Mouse (Mus musculus) intestine, embryonic 16.5 days (tissue): ENCODE results near the gene Radil. TPM values are rescaled to one million over a fixed set of nuclear protein-coding genes. Genes with fewer than 3 reads are reported as not detected.

ENCODE experiments used
- ATAC-seq: fragments of 200-750 bp; cut with Nextera tagmentation; 2 replicates; pipeline ENCODE4 v1.8.0; 2017; ENCODE audit warnings: moderate TSS enrichment, moderate library complexity
- H3K27ac ChIP-seq: fragments of 300-500 bp; sonication (generic); 2 replicates; pipeline ENCODE4 v1.5.1; 2014; ENCODE audit warnings: mild to moderate bottlenecking, low read length
- H3K27me3 ChIP-seq: fragments of 300-500 bp; sonication (generic); replicated peaks from 2 replicates; pipeline ENCODE4 v1.6.1; 2014; ENCODE audit warnings: low read length, control low read depth, mixed read lengths; ENCODE audit not compliant: control insufficient read depth, insufficient read depth
- H3K36me3 ChIP-seq: fragments of 300-500 bp; sonication (generic); 2 replicates; pipeline ENCODE4 v1.6.1; 2014; ENCODE audit warnings: low read length, control low read depth; ENCODE audit not compliant: control insufficient read depth, insufficient read depth
- H3K4me1 ChIP-seq: fragments of 300-500 bp; sonication (generic); 2 replicates; pipeline ENCODE4 v1.6.1; 2014; ENCODE audit warnings: low read length, control low read depth, mixed read lengths; ENCODE audit not compliant: control insufficient read depth, insufficient read depth
- H3K4me2 ChIP-seq: fragments of 300-500 bp; sonication (generic); 2 replicates; pipeline ENCODE4 v1.6.1; 2014; ENCODE audit warnings: low read depth, low read length, control low read depth
- H3K4me3 ChIP-seq: fragments of 300-500 bp; sonication (generic); 2 replicates; pipeline ENCODE4 v1.5.1; 2014; ENCODE audit warnings: mild to moderate bottlenecking, low read length
- H3K9ac ChIP-seq: fragments of 300-500 bp; sonication (generic); 2 replicates; pipeline ENCODE4 v1.6.1; 2014; ENCODE audit warnings: low read depth, low read length
- H3K9me3 ChIP-seq: fragments of 300-500 bp; sonication (generic); 2 replicates; pipeline ENCODE4 v1.6.1; 2016; ENCODE audit warnings: low read length, control low read depth; ENCODE audit not compliant: control insufficient read depth
- WGBS: fragments of 180-500 bp; shearing (Covaris S2); extraction: QIAGEN DNeasy Blood & Tissue Kit; methylation state at CpG from one replicate; pipeline ENCODE4 v1.1.7; 2014; 5-methylcytosine and 5-hydroxymethylcytosine counted together
- polyA plus RNA-seq: library from polyadenylated mRNA; unstranded; fragments of >200 nt; fragmentation: Nextera tagmentation; extraction: Ambion mirVana; gene quantifications from 2 replicates; pipeline ENCODE4 v1.2.1, GENCODE M21; 2015

Gene Radil
- polyA plus RNA-seq, 1 experiment from 2014 or later, result 1.6 TPM

DNA sequence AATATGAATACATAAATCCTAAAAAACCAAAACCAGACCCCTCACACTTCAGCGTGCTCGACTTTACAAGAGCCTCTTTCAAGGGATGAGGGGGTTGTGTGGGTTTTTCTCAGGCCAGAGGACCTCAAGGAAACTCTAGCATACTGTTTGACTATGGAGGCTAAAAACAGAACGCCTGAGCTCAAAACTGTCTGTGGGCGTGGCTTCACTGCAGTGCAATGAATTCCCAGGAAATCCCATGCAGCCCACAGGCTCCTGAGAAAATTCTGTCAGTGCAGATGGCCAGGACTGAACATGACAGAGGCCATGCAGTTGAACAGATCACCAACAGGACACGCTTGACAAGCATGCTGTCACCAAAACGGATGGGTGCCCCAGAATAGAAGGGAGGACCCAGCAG, 31.9 kb downstream of the Radil start:
- Histone ChIP-seq H3K4me3 (no peak overlapping the region), H3K27me3 (no peaks in the 10 kb centered on the region), H3K4me2 (no peak overlapping the region), H3K4me1 (no peaks in the 10 kb centered on the region), H3K27ac (no peak overlapping the region), H3K9me3 (no peaks in the 10 kb centered on the region), H3K9ac (no peak overlapping the region), H3K36me3 (no peaks in the 10 kb centered on the region)
- WGBS, result 44% methylated on average over 6 of the region's 6 CpGs
- no peak for ATAC-seq

DNA sequence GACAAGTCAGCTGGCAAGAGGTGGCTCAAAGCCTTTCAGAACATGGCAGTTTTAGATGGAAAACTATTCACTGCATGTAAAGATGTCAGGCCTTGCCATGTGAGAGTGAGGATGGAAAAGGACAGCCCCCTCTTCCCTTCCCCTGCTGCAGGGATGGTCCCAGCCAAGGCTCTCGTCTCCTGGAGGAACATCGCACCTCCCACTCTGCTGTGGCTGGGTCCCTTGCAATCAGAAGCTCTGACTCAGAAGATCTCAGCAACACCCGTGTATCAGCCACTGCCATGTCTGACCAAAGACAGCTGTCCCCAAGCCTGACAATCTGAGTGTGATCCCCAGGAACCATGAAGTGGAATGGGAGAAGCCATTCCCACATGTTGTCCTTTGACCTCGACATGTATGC, 38.8 kb downstream of the Radil start:
- H3K9me3 ChIP-seq, result no peaks in the 10 kb centered on the region
- no peak for ATAC-seq
- no peak overlapping the region for H3K4me2 ChIP-seq
- H3K27ac ChIP-seq, result no peak overlapping the region
- H3K4me3 ChIP-seq, result no peak overlapping the region
- peaks cover 10% of the 10 kb centered on the region for H3K4me1 ChIP-seq
- H3K9ac ChIP-seq, result no peak overlapping the region
- 74% methylated on average over 4 of the region's 4 CpGs for WGBS
- H3K36me3 ChIP-seq, result no peaks in the 10 kb centered on the region
- no peaks in the 10 kb centered on the region for H3K27me3 ChIP-seq

DNA sequence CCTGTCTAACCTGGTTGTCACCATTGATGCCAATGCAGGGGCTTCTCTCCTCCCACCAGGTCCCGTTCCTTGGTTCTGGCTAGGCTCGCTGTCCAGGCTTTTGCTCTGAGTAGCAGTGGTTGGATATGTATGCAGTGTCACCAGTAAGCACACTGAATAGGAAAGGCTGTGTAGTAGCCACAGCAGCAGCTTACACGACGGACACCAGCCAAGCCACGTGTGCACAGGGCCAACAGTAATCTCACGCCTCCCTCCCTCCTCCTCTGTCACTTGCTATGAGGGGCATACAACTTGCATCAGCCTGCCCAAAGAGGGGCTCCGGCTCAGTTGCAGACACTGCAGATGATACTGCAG, 40.9 kb downstream of the Radil start:
- Histone ChIP-seq H3K27me3 (no peaks in the 10 kb centered on the region), H3K4me3 (no peak overlapping the region), H3K4me2 (no peak overlapping the region), H3K36me3 (no peaks in the 10 kb centered on the region), H3K27ac (no peak overlapping the region), H3K9ac (no peak overlapping the region), H3K4me1 (peaks cover 10% of the 10 kb centered on the region), H3K9me3 (no peaks in the 10 kb centered on the region)
- 70% methylated on average over 7 of the region's 7 CpGs for WGBS
- ATAC-seq, result no peak

DNA sequence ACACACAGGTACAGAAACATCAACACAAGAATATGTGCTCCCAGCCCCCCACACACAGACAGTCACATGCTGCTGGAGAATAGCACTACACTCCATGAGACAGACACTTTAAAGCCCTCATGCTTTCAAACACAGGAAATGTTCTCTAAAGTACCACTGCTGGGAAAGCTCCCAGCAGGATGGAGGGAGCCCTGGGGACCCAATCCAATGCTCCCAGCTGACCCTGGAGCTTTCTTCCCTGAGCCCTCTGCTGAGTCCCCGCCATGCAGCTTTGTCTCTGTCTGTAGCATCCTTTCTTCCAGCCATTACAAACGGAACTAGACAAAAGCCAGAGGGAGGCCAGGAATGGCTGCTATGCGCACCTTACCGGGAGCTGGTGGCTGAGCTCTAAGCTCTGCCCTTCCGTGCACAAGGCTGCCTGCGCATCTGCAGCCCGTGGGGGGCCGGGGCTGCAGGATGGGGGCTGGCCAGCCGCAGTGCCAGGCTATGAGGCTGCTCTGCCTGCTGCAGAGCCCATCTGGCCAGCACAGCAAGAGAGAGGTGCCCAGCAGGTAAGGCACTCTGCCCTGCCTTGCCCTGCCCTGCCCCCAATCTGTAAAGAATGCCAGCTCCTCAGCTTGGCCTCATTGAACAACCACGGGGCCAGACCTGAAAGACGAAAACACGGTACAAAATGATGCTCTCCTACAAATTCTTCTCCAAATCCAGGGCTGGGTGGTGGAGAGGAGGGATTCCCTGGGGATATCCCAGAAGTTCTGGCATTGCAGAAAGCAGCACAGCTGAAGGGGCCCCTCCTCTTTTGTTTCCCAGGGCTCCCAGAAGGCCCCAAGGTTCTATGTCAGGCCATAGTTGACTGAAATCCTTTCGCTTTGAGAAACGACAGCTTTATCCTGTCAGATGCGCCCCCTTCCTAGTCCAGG, 41.5 kb downstream of the Radil start:
- Histone ChIP-seq H3K9ac (peak overlapping the region; percentile 46; the same call in 1 of the 2 replicates), H3K27me3 (no peaks in the 10 kb centered on the region), H3K27ac (0 out of 2 replicates have a peak overlapping the region, but pooled peaks have one; percentile 25), H3K36me3 (no peaks in the 10 kb centered on the region), H3K4me3 (no peak overlapping the region), H3K4me1 (peaks cover 10% of the 10 kb centered on the region), H3K4me2 (no peak overlapping the region), H3K9me3 (no peaks in the 10 kb centered on the region)
- ATAC-seq, result peak; percentile 38
- 30% methylated on average over 15 of the region's 15 CpGs for WGBS

DNA sequence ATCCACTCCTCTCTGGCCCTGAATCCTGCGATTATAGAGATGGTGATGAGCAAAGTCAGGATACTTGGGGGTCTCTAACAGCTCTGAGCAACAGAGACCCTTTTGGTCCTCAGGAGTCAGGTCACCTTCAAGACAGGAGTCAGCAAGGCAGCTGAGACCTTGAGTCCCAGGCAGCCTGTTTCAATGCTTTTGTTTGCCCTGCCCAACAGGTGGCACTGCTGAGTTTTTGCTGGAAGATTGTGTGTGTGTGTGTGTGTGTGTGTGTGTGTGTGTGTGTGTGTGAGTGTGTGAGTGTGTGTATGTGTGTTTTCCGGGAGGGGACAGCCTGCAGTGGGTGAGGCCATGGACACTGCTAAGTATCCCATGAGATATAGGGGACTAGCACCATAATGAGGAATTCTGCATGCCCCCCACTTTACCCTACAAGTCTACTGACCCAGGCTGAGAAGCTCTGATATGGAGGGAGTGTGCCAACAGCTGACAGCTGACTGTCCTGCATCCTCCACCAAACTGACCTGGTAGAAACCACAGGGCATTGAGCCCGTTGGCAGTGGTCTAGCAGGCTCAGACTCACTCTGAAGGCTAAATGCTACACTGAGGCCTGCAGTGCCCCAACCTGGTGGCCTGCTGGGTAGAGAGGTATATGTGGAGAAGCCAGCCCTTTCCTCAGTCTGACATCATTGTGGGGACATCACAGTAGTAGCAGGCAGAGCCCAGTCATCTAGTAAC, 45.0 kb downstream of the Radil start:
- Histone ChIP-seq H3K4me2 (no peak overlapping the region), H3K27ac (no peak overlapping the region), H3K36me3 (no peaks in the 10 kb centered on the region), H3K4me3 (no peak overlapping the region), H3K9me3 (no peaks in the 10 kb centered on the region), H3K9ac (no peak overlapping the region), H3K27me3 (no peaks in the 10 kb centered on the region), H3K4me1 (peaks cover 10% of the 10 kb centered on the region)
- 72% methylated on average over 3 of the region's 3 CpGs for WGBS
- ATAC-seq, result no peak

DNA sequence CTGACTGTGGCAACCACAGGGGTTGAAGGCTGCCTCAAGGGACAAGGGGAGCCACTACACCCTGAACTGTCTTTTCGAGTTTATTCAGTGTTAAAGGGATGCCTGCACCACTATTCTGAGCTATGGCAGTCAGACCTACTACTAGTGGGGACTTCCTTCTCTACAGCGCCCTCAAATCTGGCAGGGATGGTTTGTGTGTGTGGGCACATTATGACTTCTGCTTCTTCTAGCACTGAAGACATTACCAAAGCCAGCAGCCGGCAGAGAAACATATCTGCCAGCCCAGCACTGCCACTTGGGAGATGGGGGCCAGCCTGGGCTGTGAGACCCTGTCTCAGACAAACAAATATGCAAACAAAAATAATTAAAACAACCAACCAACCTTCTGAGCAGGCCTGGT, 46.7 kb downstream of the Radil start:
- ATAC-seq, result no peak
- Histone ChIP-seq H3K4me3 (no peak overlapping the region), H3K4me2 (no peak overlapping the region), H3K9me3 (no peaks in the 10 kb centered on the region), H3K9ac (no peak overlapping the region), H3K27me3 (no peaks in the 10 kb centered on the region), H3K27ac (no peak overlapping the region), H3K36me3 (no peaks in the 10 kb centered on the region), H3K4me1 (peaks cover 9% of the 10 kb centered on the region)
- WGBS, result 78% methylated on average over 3 of the region's 3 CpGs

DNA sequence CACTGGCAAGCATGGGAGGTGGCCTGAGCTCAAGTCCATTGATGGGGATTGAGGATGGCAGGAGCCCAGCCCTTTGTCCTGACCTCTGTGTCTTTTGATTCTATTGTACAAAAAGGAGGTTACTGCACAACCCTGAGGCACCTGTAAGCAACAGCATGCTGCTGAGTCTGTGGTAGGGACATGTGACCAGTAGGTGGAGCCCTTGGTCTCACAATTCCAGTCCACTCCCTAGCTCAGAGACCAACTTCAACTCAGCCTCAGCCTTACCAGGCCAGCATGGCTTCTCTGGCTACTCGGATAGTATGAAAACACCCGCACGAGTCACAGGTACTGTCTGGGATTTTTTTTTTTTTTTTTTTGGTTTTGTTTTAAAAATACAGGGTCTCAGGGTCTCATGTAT, 48.5 kb downstream of the Radil start:
- 3% methylated on average over 3 of the region's 3 CpGs for WGBS

DNA sequence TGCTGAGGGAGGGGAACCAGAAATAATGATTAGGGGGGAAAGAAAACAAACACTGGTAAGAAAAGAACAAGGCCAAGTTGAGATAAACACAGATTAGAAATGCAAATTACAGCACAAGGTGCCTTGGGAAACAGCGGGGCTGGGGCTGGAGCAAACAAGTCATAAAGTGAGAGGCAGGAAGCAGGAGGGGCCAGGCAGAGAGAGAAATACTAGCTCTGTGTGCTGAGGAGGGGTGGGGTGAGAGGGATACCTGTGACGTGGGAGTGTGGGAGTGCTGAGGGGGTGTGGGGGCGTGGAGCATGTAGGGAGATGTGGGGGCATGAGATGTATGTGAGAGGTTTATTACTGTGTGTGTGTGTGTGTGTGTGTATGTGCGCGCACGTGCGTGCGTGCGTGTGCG, 50.0 kb downstream of the Radil start:
- Histone ChIP-seq H3K9ac (no peak overlapping the region), H3K4me3 (no peak overlapping the region), H3K27ac (no peak overlapping the region), H3K27me3 (no peaks in the 10 kb centered on the region), H3K4me2 (no peak overlapping the region), H3K9me3 (no peaks in the 10 kb centered on the region), H3K4me1 (peaks cover 6% of the 10 kb centered on the region; the same call in 1 of the 2 replicates), H3K36me3 (no peaks in the 10 kb centered on the region)
- WGBS, result 64% methylated on average over 10 of the region's 10 CpGs
- ATAC-seq, result peak; percentile 62

More for the DNA sequence above, 48.5 kb downstream of the Radil start:
- H3K27ac ChIP-seq, result no peak overlapping the region
- peaks cover 6% of the 10 kb centered on the region; the same call in 1 of the 2 replicates for H3K4me1 ChIP-seq
- no peaks in the 10 kb centered on the region for H3K9me3 ChIP-seq
- ATAC-seq, result peak; percentile 88
- no peak overlapping the region for H3K4me2 ChIP-seq
- no peaks in the 10 kb centered on the region for H3K36me3 ChIP-seq
- no peak overlapping the region for H3K4me3 ChIP-seq
- no peaks in the 10 kb centered on the region for H3K27me3 ChIP-seq
- no peak overlapping the region for H3K9ac ChIP-seq

DNA sequence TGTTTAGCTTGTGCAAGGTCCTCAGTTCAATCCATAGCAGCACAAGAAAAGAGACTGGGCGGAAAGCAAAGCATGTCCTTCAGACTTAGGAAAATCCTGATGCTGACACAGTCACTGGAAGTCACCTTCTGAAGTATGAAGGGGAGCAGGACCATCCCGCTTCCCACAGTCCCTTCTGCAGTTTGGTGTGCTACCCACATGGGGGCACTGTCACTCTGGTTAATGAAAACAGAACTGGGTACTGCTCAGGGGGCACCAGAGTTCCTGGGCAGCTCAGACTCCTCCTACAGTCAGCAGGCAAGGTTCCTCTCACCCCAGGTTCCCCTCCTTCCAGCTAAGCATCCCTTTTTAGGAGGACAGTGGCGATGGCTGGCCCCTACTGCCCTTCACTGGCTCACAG, 51.9 kb downstream of the Radil start:
- ATAC-seq, result no peak

More for the DNA sequence above, 51.9 kb downstream of the Radil start:
- Histone ChIP-seq H3K9me3 (no peaks in the 10 kb centered on the region), H3K4me1 (peaks cover 6% of the 10 kb centered on the region; the same call in 1 of the 2 replicates), H3K9ac (no peak overlapping the region), H3K4me2 (no peak overlapping the region), H3K27me3 (no peaks in the 10 kb centered on the region), H3K4me3 (no peak overlapping the region), H3K27ac (no peak overlapping the region), H3K36me3 (no peaks in the 10 kb centered on the region)
- WGBS, result 60% methylated on average over 3 of the region's 3 CpGs
